Mouse (Mus musculus) heart, postnatal 25 days (tissue): ENCODE measurements at regions not wholly inside any gene's neighbourhood (a gene's known extent, or its start where the extent isn't known, plus 50 kb on each side); places are given as distances from the start of the nearest gene placed in this dataset.
"Not testable (repeated sequence)": the region's sequence is repeated elsewhere in the genome, so short reads cannot be mapped to it uniquely, and the experiment has no call there.

Experiments
- DNase-seq: peaks from one replicate; pipeline ENCODE4 v3.0.0; 2022; ENCODE audit warnings: low spot score
- intact Hi-C: fragments of 180-260 bp; cut with DNase I; formaldehyde crosslinking; loops from one replicate; pipeline ENCODE4 v1.15.1; 2025

DNA sequence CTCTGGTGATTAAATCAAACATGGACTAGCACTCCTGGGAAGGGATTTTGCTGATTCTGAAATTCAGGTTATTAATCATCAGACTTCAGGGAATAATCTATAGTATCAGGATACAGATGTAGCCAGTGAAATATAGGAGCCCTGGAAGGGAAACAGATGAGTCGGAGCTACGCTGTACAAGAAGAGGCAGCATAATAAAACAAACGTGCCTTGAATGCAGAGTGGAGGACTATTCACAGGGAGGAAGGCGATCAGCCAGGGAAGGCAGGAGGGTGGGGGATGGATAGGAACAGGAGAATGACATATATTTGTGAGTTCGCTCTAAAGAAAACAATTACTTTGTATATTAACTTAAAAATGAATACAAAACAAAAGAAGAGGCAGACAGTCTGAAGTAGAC lies 286.6 kb upstream of the Got2 start:
- DNase-seq, result no peak
- intact Hi-C loops, result no loop called here

- intact Hi-C loops, result no loop called here
- DNase-seq, result no peak
These were observed 276.6 kb upstream of the Got2 start for GRCm38 (mm10) chr8:96164933-96165332.

- no peak for DNase-seq
- intact Hi-C loops, result no loop called here
These were observed 271.6 kb upstream of the Got2 start for GRCm38 (mm10) chr8:96159899-96160298.

- intact Hi-C loops, result no loop called here
- DNase-seq, result no peak
These were observed 264.3 kb upstream of the Got2 start for GRCm38 (mm10) chr8:96152496-96153250.

DNA sequence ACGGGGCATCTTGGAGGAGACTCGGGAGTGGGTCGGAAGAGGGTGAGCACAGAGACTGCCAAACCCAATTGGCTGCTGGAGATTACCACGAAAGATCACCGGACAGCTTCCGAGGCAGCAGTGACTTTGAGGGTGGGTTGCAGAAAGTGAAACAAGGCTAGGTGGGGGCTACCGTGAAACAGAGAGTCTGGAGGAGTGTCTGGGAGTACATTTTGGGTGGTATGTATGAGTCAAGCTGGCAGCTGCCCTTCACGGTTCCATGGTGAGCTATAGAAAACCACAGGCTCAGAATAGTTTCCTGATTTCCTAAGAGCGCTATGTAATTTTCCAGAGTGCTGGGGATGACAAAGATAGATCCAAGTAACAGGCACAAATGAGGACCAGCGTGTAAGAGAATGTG lies 263.7 kb upstream of the Got2 start:
- intact Hi-C loops, result no loop called here
- no peak for DNase-seq

- no peak for DNase-seq
- intact Hi-C loops, result no loop called here
These were observed 262.7 kb upstream of the Got2 start for GRCm38 (mm10) chr8:96151065-96151472.

- DNase-seq, result no peak
- intact Hi-C loops, result no loop called here
These were observed 243.8 kb upstream of the Got2 start for GRCm38 (mm10) chr8:96132183-96132582.

DNA sequence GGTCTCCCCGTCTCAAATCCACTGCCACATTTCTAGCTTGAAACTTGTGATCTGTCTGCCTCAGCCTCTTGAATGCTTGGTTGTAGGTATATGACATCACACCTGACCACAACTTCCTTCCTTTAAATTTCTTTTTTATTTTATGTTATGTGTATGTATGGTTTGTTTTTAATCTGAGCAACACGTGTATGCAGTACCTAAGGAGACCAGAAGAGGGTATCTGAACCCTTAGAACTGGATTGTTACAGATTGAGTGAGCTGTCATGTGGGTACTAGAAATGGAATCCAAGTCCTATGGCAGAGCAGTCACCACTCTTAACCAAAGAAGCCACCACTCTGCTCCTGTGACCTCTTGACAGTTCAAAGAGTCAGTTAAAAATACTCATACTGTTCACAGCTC lies 240.0 kb upstream of the Got2 start:
- intact Hi-C loops, result no loop called here
- DNase-seq, result no peak

DNA sequence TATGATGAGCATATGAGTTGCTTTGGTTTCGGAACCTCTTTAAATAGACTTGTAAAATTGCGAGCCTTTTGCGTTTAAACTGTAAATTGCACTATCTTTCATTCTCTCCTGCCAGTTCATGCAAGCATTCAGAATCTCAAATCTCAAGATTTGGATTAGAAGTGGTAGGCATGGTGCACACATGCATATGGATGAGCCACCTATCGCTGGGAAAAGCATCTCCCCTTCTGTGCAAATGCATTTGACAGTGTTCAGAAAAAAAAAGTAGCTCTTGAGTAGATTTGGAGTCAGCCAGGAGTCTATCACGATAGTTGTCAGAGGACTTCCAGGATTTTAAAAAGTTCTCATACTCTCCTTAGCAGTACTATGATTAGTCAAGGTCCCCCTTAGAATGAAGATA lies 212.5 kb upstream of the Got2 start:
- intact Hi-C loops, result no loop called here

DNA sequence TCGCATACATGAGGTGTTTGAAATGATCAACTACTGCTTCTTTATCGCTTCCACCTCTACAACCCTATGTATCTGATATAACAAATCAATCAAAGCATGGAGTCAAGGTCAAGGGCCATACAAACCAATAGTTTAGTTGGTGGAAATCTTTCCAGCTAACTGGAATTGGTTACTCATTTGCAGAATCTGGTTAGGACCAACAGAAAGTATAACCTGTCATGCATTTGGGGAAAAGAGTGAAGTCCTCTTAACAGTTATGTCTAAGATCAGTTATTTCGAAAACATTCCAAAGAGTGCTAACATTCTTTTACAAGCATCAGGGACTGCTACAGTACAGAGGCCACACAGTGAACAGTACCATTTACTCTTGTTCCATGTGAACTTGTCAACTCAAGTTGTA lies 204.6 kb upstream of the Got2 start:
- intact Hi-C loops, result no loop called here
- no peak for DNase-seq

More for the DNA sequence above, 212.5 kb upstream of the Got2 start:
- no peak for DNase-seq

GRCm38 (mm10) chr8:96090231-96090630 lies 201.9 kb upstream of the Got2 start:
- intact Hi-C loops, result no loop called here
- DNase-seq, result no peak

DNA sequence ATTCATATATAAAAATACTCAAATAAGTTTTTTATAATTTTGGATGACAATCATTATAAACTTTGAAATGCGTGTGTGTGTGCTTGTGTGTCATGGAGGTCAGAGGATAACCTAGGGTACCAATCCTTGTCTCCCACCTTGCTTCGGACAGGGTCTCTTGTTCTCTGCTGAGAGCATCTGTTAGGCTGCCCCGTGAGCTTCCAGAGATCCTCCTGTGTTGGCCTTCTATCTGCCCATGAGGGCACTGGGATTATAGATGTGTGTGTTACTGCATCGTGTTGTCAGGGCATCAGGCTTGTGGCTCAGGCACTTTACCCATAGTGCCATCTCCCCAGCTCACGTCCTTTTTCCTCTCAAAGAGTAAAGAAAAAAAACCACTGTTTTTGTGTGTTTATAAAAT lies 180.0 kb upstream of the Got2 start:
- DNase-seq, result no peak
- intact Hi-C loops, result no loop called here

GRCm38 (mm10) chr8:96047686-96048085 lies 159.3 kb upstream of the Got2 start:
- DNase-seq, result no peak
- intact Hi-C loops, result no loop called here

GRCm38 (mm10) chr8:96042335-96042734 lies 154.0 kb upstream of the Got2 start:
- intact Hi-C loops, result no loop called here
- no peak for DNase-seq

DNA sequence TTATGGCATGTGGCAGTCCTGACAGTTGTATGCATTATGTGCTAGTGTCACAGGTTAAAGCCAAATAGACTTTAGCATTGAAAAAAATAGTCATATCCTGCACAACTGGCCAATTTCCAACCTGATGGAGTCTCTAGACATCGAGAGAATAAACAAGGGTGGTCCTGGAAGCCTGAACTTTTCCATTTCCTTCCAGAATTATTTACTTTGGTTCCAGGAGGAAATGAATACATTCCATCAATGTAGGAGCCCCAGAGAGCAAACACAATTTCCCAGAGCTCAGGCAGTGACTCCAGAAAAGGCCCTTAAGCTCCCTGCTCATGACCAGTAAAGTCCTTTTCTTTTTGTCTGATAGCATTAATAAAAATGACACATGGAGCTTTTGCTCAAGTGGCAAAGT lies 151.9 kb upstream of the Got2 start:
- no peak for DNase-seq

GRCm38 (mm10) chr8:96018742-96019141 lies 130.4 kb upstream of the Got2 start:
- DNase-seq, intact Hi-C loops: not testable (repeated sequence)

More for the DNA sequence above, 151.9 kb upstream of the Got2 start:
- intact Hi-C loops, result no loop called here

DNA sequence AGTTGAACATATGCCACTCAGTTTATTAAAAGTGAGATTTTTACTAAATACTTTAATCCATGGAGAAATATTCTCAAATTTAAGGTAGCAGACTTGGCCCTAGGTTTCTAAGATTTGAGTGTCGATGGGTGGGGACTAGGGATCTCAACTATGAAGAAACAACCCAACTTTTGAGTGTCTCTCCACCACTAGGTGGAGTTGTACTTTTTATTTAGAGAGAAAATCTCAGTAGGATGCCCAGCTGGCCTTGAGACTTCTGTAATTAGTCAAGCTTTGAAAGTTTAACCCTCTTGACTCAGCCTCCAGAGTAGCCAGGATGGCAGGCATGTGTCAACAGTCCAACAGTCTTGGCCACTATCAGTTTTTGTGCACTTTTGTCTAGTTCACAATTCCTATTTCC lies 123.7 kb upstream of the Got2 start:
- no peak for DNase-seq
- intact Hi-C loops, result no loop called here

- intact Hi-C loops, result no loop called here
- DNase-seq, result no peak
These were observed 103.6 kb upstream of the Got2 start for GRCm38 (mm10) chr8:95991826-95992463.

GRCm38 (mm10) chr8:95988616-95989380 lies 100.5 kb upstream of the Got2 start:
- no peak for DNase-seq
- intact Hi-C loops, result no loop called here

- intact Hi-C loops, result no loop called here
- no peak for DNase-seq
These were observed 98.7 kb upstream of the Got2 start for GRCm38 (mm10) chr8:95987011-95987440.

- intact Hi-C loops, result no loop called here
These were observed 98.1 kb upstream of the Got2 start for GRCm38 (mm10) chr8:95986410-95986809.

More at GRCm38 (mm10) chr8:95986410-95986809, 98.1 kb upstream of the Got2 start:
- DNase-seq, result no peak
